Mouse (Mus musculus): ENCODE results near the gene Prss42. TPM values are rescaled to one million over a fixed set of nuclear protein-coding genes. Genes with fewer than 3 reads are reported as not detected.

Prss42 gene
- polyA plus RNA-seq, 1 experiment, result not detected

- DNase-seq (ENCODE audit: low read depth), result no peak
- TF ChIP-seq POLR2A (IDR thresholded peaks at IDR 0.05; ENCODE audit: borderline replicate concordance, extremely low read depth, insufficient read depth, insufficient read length, poor library complexity, severe bottlenecking) (no peak), CTCF (IDR thresholded peaks at IDR 0.05; ENCODE audit: borderline replicate concordance, extremely low read depth, insufficient read depth, insufficient read length) (no peak)
Measured at GRCm38 (mm10) chr9:110772336-110772735, 25.6 kb upstream of the Prss42 start.

GRCm38 (mm10) chr9:110774403-110775268 is 23.3 kb upstream of the Prss42 start:
- DNase-seq (ENCODE audit: low read depth), result no peak
- TF ChIP-seq CTCF (IDR thresholded peaks at IDR 0.05; ENCODE audit: borderline replicate concordance, extremely low read depth, insufficient read depth, insufficient read length) (no peak), POLR2A (IDR thresholded peaks at IDR 0.05; ENCODE audit: borderline replicate concordance, extremely low read depth, insufficient read depth, insufficient read length, poor library complexity, severe bottlenecking) (no peak)

- DNase-seq (ENCODE audit: low read depth), result no peak
- TF ChIP-seq POLR2A (IDR thresholded peaks at IDR 0.05; ENCODE audit: borderline replicate concordance, extremely low read depth, insufficient read depth, insufficient read length, poor library complexity, severe bottlenecking), result no peak
- no peak for TF ChIP-seq CTCF (IDR thresholded peaks at IDR 0.05; ENCODE audit: borderline replicate concordance, extremely low read depth, insufficient read depth, insufficient read length)
Measured at GRCm38 (mm10) chr9:110775269-110776022, 22.5 kb upstream of the Prss42 start.

- DNase-seq (ENCODE audit: low read depth), result peak; percentile 11
- no peak for TF ChIP-seq POLR2A (IDR thresholded peaks at IDR 0.05; ENCODE audit: borderline replicate concordance, extremely low read depth, insufficient read depth, insufficient read length, poor library complexity, severe bottlenecking)
- no peak for TF ChIP-seq CTCF (IDR thresholded peaks at IDR 0.05; ENCODE audit: borderline replicate concordance, extremely low read depth, insufficient read depth, insufficient read length)
Measured at GRCm38 (mm10) chr9:110778100-110778499, 19.9 kb upstream of the Prss42 start.

- no peak for DNase-seq (ENCODE audit: low read depth)
- TF ChIP-seq CTCF (IDR thresholded peaks at IDR 0.05; ENCODE audit: borderline replicate concordance, extremely low read depth, insufficient read depth, insufficient read length), result no peak
- TF ChIP-seq POLR2A (IDR thresholded peaks at IDR 0.05; ENCODE audit: borderline replicate concordance, extremely low read depth, insufficient read depth, insufficient read length, poor library complexity, severe bottlenecking), result no peak
Measured at GRCm38 (mm10) chr9:110778559-110778958, 19.4 kb upstream of the Prss42 start.

GRCm38 (mm10) chr9:110779242-110779913 is 18.6 kb upstream of the Prss42 start:
- TF ChIP-seq POLR2A (IDR thresholded peaks at IDR 0.05; ENCODE audit: borderline replicate concordance, extremely low read depth, insufficient read depth, insufficient read length, poor library complexity, severe bottlenecking) (no peak), CTCF (IDR thresholded peaks at IDR 0.05; ENCODE audit: borderline replicate concordance, extremely low read depth, insufficient read depth, insufficient read length) (no peak)
- DNase-seq (ENCODE audit: low read depth), result peak; percentile 18

GRCm38 (mm10) chr9:110781256-110781721 is 16.7 kb upstream of the Prss42 start:
- TF ChIP-seq CTCF (IDR thresholded peaks at IDR 0.05; ENCODE audit: borderline replicate concordance, extremely low read depth, insufficient read depth, insufficient read length) (peak; percentile 88), POLR2A (IDR thresholded peaks at IDR 0.05; ENCODE audit: borderline replicate concordance, extremely low read depth, insufficient read depth, insufficient read length, poor library complexity, severe bottlenecking) (0 out of 2 replicates have a peak, but pooled peaks have one; percentile 4)
- peak; percentile 96 for DNase-seq (ENCODE audit: low read depth)

- TF ChIP-seq POLR2A (IDR thresholded peaks at IDR 0.05; ENCODE audit: borderline replicate concordance, extremely low read depth, insufficient read depth, insufficient read length, poor library complexity, severe bottlenecking) (no peak), CTCF (IDR thresholded peaks at IDR 0.05; ENCODE audit: borderline replicate concordance, extremely low read depth, insufficient read depth, insufficient read length) (no peak)
- peak; percentile 83 for DNase-seq (ENCODE audit: low read depth)
Measured at GRCm38 (mm10) chr9:110781731-110782130, 16.2 kb upstream of the Prss42 start.

- no peak for DNase-seq (ENCODE audit: low read depth)
Measured at GRCm38 (mm10) chr9:110783611-110784010, 14.4 kb upstream of the Prss42 start.

GRCm38 (mm10) chr9:110788169-110788568 is 9.8 kb upstream of the Prss42 start:
- TF ChIP-seq CTCF (IDR thresholded peaks at IDR 0.05; ENCODE audit: borderline replicate concordance, extremely low read depth, insufficient read depth, insufficient read length) (no peak), POLR2A (IDR thresholded peaks at IDR 0.05; ENCODE audit: borderline replicate concordance, extremely low read depth, insufficient read depth, insufficient read length, poor library complexity, severe bottlenecking) (no peak)
- DNase-seq (ENCODE audit: low read depth), result no peak

More at GRCm38 (mm10) chr9:110783611-110784010, 14.4 kb upstream of the Prss42 start:
- TF ChIP-seq CTCF (IDR thresholded peaks at IDR 0.05; ENCODE audit: borderline replicate concordance, extremely low read depth, insufficient read depth, insufficient read length) (no peak), POLR2A (IDR thresholded peaks at IDR 0.05; ENCODE audit: borderline replicate concordance, extremely low read depth, insufficient read depth, insufficient read length, poor library complexity, severe bottlenecking) (no peak)

- no peak for DNase-seq (ENCODE audit: low read depth)
- no peak for TF ChIP-seq CTCF (IDR thresholded peaks at IDR 0.05; ENCODE audit: borderline replicate concordance, extremely low read depth, insufficient read depth, insufficient read length)
- TF ChIP-seq POLR2A (IDR thresholded peaks at IDR 0.05; ENCODE audit: borderline replicate concordance, extremely low read depth, insufficient read depth, insufficient read length, poor library complexity, severe bottlenecking), result no peak
Measured at GRCm38 (mm10) chr9:110790462-110790861, 7.5 kb upstream of the Prss42 start.
